Mouse (Mus musculus): ENCODE measurements around the gene Dock8. TPM values are rescaled to one million over a fixed set of nuclear protein-coding genes. Genes with fewer than 3 reads are reported as not detected.

Gene Dock8
- polyA plus RNA-seq, 1 experiment from 2014 or later: 8.5 TPM

DNA sequence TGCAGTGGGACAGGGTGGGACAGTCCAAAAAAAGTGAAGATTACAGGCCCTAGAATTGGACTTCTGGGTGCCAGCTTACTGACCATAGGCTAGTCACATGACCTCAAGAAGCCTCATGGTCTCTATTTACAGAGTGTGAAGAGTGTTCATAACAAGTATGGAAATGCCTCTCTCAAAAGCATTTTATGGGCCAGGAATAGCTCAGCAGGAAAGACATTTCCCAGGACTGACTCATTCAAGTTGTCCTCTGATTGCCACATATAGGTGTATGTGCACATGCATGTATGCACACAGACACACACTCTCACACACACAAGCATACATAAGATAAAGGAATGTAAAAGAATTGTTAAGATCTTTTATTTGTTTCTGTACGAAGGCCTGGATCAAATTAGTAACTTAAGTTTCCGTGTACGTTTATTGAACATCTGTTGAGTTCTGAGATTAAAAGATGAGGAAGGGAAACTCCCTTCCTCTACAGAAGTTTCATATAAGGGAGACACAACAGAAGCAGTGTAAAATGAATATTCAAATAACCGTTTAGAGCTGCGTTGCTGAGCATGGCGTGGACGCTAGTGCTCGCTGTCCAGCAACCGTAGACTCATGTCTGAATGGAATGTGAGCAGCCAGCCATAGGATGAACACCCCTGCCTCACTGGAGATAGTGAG is 63.0 kb downstream of the Dock8 start:
- H3K9me3 ChIP-seq (replicated peaks): no peaks in the 10 kb centered on the region
- no peak for ATAC-seq (ENCODE audit: insufficient read depth)
- 81% methylated on average over 9 of the region's 9 CpGs for WGBS (ENCODE audit: insufficient replicate concordance)
- no peak overlapping the region for H3K4me2 ChIP-seq
- H3K27ac ChIP-seq (replicated peaks): no peak overlapping the region
- no peak overlapping the region for H3K4me3 ChIP-seq (replicated peaks)
- H3K27me3 ChIP-seq: no peaks in the 10 kb centered on the region
- peaks cover 4% of the 10 kb centered on the region; the same call in 1 of the 2 replicates for H3K36me3 ChIP-seq (replicated peaks)
- H3K9ac ChIP-seq: no peak overlapping the region
- H3K4me1 ChIP-seq (replicated peaks): no peaks in the 10 kb centered on the region

DNA sequence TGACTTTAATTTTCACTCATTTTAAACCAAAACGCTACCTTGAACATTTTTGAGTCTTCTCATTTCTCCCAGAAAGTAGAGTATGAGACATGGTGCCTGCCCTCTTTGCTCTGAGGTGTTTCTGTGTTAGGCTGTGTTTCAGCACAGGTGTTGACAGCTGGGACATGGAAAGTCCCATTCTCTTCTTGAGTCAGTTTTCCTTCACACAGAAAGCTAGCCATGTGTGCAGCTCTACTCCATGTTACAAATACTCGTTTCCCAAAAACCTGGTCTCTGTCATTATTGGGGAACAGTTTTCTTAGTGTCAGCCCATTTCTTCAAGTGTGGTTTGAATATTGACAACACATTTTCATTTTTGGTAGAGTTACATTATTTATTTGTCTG is 63.5 kb downstream of the Dock8 start:
- WGBS (ENCODE audit: insufficient replicate concordance): 66% methylated on average over 2 of the region's 2 CpGs

DNA sequence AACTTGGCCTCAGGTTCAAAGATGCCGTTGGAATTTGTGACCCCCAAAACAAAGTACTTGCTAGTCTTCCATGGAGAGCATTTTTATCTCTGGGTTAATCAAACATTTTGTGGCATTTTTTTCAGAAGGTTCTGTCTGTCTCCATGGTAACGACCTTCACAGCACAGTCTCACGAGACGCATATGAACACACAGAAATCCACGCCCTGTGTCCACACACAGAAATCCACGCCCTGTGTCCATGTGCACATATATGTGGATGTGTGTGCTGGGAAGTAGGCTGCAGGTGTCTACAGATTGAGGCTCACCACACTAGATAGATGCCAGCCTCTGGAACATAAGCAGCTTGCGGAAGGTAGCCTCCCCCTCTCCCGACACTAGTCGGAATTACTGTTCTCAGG is 66.9 kb downstream of the Dock8 start:
- no peak overlapping the region for H3K4me3 ChIP-seq (replicated peaks)
- ATAC-seq (ENCODE audit: insufficient read depth): no peak
- H3K27me3 ChIP-seq: no peaks in the 10 kb centered on the region
- H3K4me1 ChIP-seq (replicated peaks): no peaks in the 10 kb centered on the region
- peaks cover 4% of the 10 kb centered on the region; the same call in 1 of the 2 replicates for H3K36me3 ChIP-seq (replicated peaks)
- no peaks in the 10 kb centered on the region for H3K9me3 ChIP-seq (replicated peaks)
- WGBS (ENCODE audit: insufficient replicate concordance): 77% methylated on average over 9 of the region's 9 CpGs
- no peak overlapping the region for H3K27ac ChIP-seq (replicated peaks)
- no peak overlapping the region for H3K4me2 ChIP-seq
- H3K9ac ChIP-seq: no peak overlapping the region

More for the DNA sequence above, 63.5 kb downstream of the Dock8 start:
- no peaks in the 10 kb centered on the region for H3K9me3 ChIP-seq (replicated peaks)
- H3K9ac ChIP-seq: no peak overlapping the region
- H3K27ac ChIP-seq (replicated peaks): no peak overlapping the region
- no peaks in the 10 kb centered on the region for H3K27me3 ChIP-seq
- H3K4me1 ChIP-seq (replicated peaks): no peaks in the 10 kb centered on the region
- no peak overlapping the region for H3K4me2 ChIP-seq
- H3K4me3 ChIP-seq (replicated peaks): no peak overlapping the region
- ATAC-seq (ENCODE audit: insufficient read depth): no peak
- H3K36me3 ChIP-seq (replicated peaks): peaks cover 4% of the 10 kb centered on the region; the same call in 1 of the 2 replicates

DNA sequence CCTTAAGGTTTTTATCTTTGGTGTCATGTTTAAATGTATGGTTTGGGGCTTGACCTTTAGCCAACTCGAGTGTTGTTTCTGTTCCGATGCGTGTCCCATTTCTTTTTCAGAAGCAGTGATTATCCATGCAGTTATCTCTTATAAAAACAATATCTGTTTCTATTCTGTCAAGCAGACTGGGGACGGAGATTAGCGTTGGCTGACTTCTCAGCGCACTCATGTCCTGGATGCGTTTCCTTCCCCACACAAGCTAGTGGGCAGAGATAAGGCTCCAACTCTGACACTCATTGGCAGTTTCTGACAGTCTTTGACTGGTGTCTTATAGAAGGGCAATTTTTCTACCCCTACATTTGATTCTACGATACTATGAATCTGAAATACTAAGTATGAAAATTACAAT is 69.2 kb downstream of the Dock8 start:
- Histone ChIP-seq H3K4me1 (replicated peaks) (no peaks in the 10 kb centered on the region), H3K36me3 (replicated peaks) (0 out of 2 replicates have a peak, but pooled peaks cover 4% of the 10 kb centered on the region), H3K4me2 (no peak overlapping the region), H3K9ac (no peak overlapping the region), H3K27ac (replicated peaks) (no peak overlapping the region), H3K4me3 (replicated peaks) (no peak overlapping the region), H3K27me3 (no peaks in the 10 kb centered on the region), H3K9me3 (replicated peaks) (no peaks in the 10 kb centered on the region)
- ATAC-seq (ENCODE audit: insufficient read depth): no peak
- 23% methylated on average over 8 of the region's 8 CpGs for WGBS (ENCODE audit: insufficient replicate concordance)

DNA sequence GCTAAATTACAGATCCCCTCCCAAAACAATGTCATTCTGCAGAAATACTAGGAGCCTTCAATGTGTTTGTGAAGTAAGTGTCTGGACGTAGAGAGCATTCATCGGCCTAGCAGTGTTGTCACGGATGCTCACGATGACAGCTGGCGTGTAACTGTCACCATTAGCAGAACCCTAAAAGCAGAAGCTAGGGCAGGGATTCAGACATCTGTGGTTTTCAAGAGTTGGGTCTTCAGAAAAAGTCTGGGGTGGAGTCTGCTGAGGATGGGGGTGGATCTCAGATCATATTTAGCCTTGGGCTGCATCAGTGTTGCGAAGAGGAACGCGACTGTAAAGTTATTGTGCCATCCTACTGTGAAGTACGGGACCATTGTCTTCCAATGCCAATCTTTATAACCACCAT is 73.2 kb downstream of the Dock8 start:
- no peak for ATAC-seq (ENCODE audit: insufficient read depth)
- H3K36me3 ChIP-seq (replicated peaks): no peaks in the 10 kb centered on the region
- H3K4me2 ChIP-seq: no peak overlapping the region
- H3K4me3 ChIP-seq (replicated peaks): no peak overlapping the region
- no peak overlapping the region for H3K27ac ChIP-seq (replicated peaks)
- no peaks in the 10 kb centered on the region for H3K27me3 ChIP-seq
- H3K9ac ChIP-seq: no peak overlapping the region
- H3K9me3 ChIP-seq (replicated peaks): no peaks in the 10 kb centered on the region
- 55% methylated on average over 9 of the region's 9 CpGs for WGBS (ENCODE audit: insufficient replicate concordance)
- no peaks in the 10 kb centered on the region for H3K4me1 ChIP-seq (replicated peaks)

DNA sequence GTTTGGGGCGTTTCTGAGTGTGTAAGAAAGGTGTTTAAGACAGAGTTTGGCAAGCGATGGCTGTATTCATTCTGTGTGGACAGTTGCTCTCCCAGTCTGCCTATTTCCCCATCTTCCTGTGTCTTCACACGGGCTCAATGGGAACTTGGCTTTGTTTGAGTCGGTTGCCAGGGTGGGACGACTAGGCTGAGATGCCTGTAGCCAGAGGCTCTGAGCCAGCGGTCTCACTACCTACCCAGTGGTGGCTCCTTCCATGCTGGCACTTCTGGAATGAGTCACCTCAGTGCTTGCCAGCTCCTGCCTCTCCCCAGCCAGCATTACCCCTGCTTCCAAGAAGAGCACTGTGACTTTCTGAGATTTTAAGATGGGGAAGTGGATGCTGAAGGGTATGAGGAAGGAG is 75.4 kb downstream of the Dock8 start:
- H3K36me3 ChIP-seq (replicated peaks): no peaks in the 10 kb centered on the region
- no peak for ATAC-seq (ENCODE audit: insufficient read depth)
- no peak overlapping the region for H3K4me2 ChIP-seq
- H3K27ac ChIP-seq (replicated peaks): no peak overlapping the region
- no peak overlapping the region for H3K9ac ChIP-seq
- no peak overlapping the region for H3K4me3 ChIP-seq (replicated peaks)
- no peaks in the 10 kb centered on the region for H3K4me1 ChIP-seq (replicated peaks)
- 61% methylated on average over 6 of the region's 6 CpGs for WGBS (ENCODE audit: insufficient replicate concordance)
- H3K27me3 ChIP-seq: no peaks in the 10 kb centered on the region
- no peaks in the 10 kb centered on the region for H3K9me3 ChIP-seq (replicated peaks)

DNA sequence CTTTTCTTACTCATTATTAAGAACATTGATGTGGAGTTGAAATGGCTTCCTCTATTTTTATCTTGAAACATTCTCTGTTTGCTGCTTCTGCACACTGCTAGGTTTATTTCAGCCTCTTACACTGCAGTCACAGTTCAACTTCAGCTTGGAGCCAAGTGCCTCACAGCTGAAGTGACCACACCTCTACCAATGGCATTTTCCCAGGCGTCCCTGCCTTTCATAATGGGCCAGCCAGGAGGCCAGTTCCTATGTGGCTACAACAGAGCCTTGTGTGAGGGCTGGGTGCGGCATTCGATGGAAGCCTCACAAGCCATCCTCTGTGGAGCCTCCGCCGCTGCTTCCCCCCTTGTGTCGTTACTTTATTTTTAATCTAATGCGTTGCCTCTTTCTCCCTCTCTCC is 78.3 kb downstream of the Dock8 start:
- H3K4me1 ChIP-seq (replicated peaks): no peaks in the 10 kb centered on the region
- no peak overlapping the region for H3K4me3 ChIP-seq (replicated peaks)
- no peaks in the 10 kb centered on the region for H3K27me3 ChIP-seq
- peaks cover 3% of the 10 kb centered on the region; the same call in 1 of the 2 replicates for H3K36me3 ChIP-seq (replicated peaks)
- 73% methylated on average over 7 of the region's 7 CpGs for WGBS (ENCODE audit: insufficient replicate concordance)
- H3K9me3 ChIP-seq (replicated peaks): no peaks in the 10 kb centered on the region
- no peak for ATAC-seq (ENCODE audit: insufficient read depth)
- H3K9ac ChIP-seq: no peak overlapping the region
- no peak overlapping the region for H3K4me2 ChIP-seq
- no peak overlapping the region for H3K27ac ChIP-seq (replicated peaks)

DNA sequence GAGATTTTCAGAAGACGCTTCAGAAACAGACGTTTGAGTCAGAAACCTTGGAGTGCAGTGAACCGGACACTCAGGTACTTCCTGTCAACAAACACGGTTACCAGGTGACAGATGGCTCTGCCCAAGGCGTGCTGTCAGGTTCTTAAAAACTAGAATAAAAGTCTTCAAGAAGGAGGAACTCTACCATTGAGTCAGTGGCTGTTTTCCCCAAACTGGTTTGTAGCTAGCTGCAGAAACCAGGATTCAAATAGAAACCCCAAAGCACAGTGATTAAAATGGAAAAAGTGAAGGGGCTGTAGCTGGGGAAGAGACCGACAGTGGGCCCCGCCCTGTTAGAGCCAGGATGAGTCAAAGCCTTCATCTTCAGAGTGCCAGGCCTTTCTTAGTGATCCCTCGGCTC is 78.8 kb downstream of the Dock8 start:
- Histone ChIP-seq H3K9ac (no peak overlapping the region), H3K27ac (replicated peaks) (no peak overlapping the region), H3K4me3 (replicated peaks) (no peak overlapping the region), H3K27me3 (no peaks in the 10 kb centered on the region), H3K9me3 (replicated peaks) (no peaks in the 10 kb centered on the region), H3K36me3 (replicated peaks) (peaks cover 3% of the 10 kb centered on the region; the same call in 1 of the 2 replicates), H3K4me2 (no peak overlapping the region), H3K4me1 (replicated peaks) (no peaks in the 10 kb centered on the region)
- 65% methylated on average over 8 of the region's 8 CpGs for WGBS (ENCODE audit: insufficient replicate concordance)
- no peak for ATAC-seq (ENCODE audit: insufficient read depth)

DNA sequence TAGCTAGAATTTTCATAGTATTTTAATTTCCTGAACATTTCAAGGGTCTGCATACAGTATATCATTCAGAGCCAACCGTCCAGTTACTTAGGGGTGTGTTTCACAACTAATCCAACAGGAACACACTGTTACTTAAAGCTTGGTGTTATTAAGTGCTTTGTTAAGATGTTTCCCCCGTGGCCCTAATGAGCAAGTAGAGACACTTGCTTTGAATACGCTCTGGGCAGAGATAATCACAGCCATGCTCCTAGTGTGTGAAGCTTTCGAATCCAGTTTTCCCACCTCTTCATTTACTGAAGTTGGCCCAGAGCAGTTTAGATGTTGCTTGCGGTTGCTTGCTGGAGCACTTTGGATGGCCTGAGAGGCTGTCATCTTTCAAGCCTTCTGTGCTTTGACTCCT is 80.8 kb downstream of the Dock8 start:
- H3K27ac ChIP-seq (replicated peaks): no peak overlapping the region
- no peak overlapping the region for H3K9ac ChIP-seq
- ATAC-seq (ENCODE audit: insufficient read depth): no peak
- no peaks in the 10 kb centered on the region for H3K9me3 ChIP-seq (replicated peaks)
- no peak overlapping the region for H3K4me3 ChIP-seq (replicated peaks)
- WGBS (ENCODE audit: insufficient replicate concordance): 76% methylated on average over 5 of the region's 5 CpGs
- no peaks in the 10 kb centered on the region for H3K4me1 ChIP-seq (replicated peaks)
- H3K36me3 ChIP-seq (replicated peaks): peaks cover 3% of the 10 kb centered on the region; the same call in 1 of the 2 replicates
- no peaks in the 10 kb centered on the region for H3K27me3 ChIP-seq
- no peak overlapping the region for H3K4me2 ChIP-seq

DNA sequence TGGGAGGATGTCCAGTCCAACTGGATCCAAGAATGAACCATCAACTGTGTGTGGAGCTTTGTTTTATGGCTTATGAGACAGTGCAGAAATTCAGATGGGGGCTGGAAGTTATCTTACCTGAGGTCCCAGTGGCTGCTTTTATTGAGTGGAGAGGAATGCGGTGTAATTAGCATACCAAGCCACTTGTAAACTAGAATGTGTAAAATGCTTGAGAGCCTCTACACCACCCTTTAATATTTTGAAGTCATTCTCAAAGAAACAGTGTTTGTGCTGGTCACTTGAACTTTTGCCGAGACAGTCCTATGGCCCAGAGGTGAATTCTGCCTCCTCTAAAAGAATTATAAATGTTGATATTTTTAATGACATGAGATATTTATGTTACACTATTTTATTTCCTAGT is 83.5 kb downstream of the Dock8 start:
- no peaks in the 10 kb centered on the region for H3K27me3 ChIP-seq
- WGBS (ENCODE audit: insufficient replicate concordance): 86% methylated on average over 2 of the region's 2 CpGs
- ATAC-seq (ENCODE audit: insufficient read depth): no peak

DNA sequence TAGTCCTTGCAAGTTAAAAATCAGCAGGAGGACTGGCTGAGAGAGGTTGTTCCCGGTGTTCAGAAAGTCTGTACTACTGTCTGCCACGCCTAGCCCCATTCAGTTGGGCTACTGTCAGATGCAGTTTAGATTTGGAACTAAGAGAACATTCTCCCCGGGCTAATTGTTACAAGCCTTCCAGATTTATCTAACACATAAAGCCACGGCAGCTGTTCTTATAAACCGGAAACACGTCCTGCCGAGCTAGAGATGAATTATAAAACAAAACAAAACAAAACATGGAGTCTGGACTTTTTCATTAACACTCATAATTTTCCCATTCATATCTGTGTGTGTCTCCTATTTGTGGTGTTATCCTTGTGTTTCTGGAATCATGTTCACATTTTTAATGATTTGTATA is 87.8 kb downstream of the Dock8 start:
- peaks cover 17% of the 10 kb centered on the region; the same call in 1 of the 2 replicates for H3K36me3 ChIP-seq (replicated peaks)
- H3K27me3 ChIP-seq: no peaks in the 10 kb centered on the region
- H3K4me1 ChIP-seq (replicated peaks): no peaks in the 10 kb centered on the region
- ATAC-seq (ENCODE audit: insufficient read depth): no peak
- WGBS (ENCODE audit: insufficient replicate concordance): 75% methylated on average over 7 of the region's 7 CpGs
- H3K27ac ChIP-seq (replicated peaks): no peak overlapping the region
- H3K4me2 ChIP-seq: no peak overlapping the region
- no peaks in the 10 kb centered on the region for H3K9me3 ChIP-seq (replicated peaks)
- no peak overlapping the region for H3K9ac ChIP-seq
- H3K4me3 ChIP-seq (replicated peaks): no peak overlapping the region

More for the DNA sequence above, 83.5 kb downstream of the Dock8 start:
- Histone ChIP-seq H3K4me1 (replicated peaks) (no peaks in the 10 kb centered on the region), H3K9me3 (replicated peaks) (no peaks in the 10 kb centered on the region), H3K27ac (replicated peaks) (no peak overlapping the region), H3K9ac (no peak overlapping the region), H3K4me3 (replicated peaks) (no peak overlapping the region), H3K4me2 (no peak overlapping the region), H3K36me3 (replicated peaks) (peaks cover 8% of the 10 kb centered on the region; the same call in 1 of the 2 replicates)

DNA sequence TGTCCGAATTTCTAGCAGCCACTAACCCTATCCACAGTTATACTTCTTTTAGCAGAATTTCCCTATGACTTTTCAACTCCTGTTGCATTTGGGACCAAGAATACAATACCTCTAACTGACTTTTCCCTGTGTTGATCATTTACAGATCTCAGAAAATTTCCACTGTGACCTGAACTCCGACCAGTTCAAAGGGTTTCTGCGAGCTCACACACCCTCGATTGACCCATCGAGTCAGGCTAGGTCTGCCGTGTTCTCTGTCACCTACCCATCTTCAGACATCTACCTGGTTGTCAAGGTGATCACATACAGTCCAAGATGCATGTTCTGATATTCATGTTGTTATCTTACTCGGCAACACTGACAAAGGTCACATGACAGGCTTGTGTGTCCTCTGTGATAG is 90.4 kb downstream of the Dock8 start:
- H3K4me2 ChIP-seq: no peak overlapping the region
- WGBS (ENCODE audit: insufficient replicate concordance): 71% methylated on average over 7 of the region's 7 CpGs
- no peaks in the 10 kb centered on the region for H3K4me1 ChIP-seq (replicated peaks)
- no peak for ATAC-seq (ENCODE audit: insufficient read depth)
- H3K9ac ChIP-seq: no peak overlapping the region
- no peak overlapping the region for H3K4me3 ChIP-seq (replicated peaks)
- no peak overlapping the region for H3K27ac ChIP-seq (replicated peaks)
- H3K9me3 ChIP-seq (replicated peaks): no peaks in the 10 kb centered on the region
- peaks cover 20% of the 10 kb centered on the region for H3K36me3 ChIP-seq (replicated peaks)
- no peaks in the 10 kb centered on the region for H3K27me3 ChIP-seq

All from liver, embryonic 15.5 days (tissue).